ENCODE assay signal across 8 mouse cellular contexts in the genomic region with DNA sequence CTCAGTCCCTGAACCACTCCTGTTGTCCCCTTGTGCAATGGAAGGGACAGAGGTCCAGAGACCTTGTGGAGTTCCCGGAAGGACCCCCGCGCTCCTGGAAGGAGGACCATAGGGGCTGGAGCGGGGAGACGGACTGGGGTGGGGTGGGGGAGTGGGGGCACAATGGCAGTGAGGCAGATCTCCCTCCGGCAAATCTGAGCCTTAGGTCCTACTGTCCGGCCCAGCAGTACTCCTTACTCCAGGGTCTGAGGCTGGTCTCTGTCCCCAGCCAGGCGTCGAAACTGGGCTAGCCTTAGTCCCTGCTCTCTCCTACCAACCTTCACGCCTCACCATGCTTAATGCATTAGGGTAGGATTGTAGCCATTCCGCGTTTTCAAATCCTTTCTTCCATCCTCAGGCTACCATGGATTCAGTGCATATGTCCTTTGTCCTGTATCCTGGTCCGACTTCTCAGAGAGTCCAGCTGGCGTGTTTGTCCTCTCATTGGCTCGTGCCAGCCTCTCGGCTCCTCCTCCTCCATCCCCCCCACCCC. TPM values are rescaled to one million over a fixed set of nuclear protein-coding genes. Genes with fewer than 3 reads are reported as not detected.
DNase-seq lines count a peak whose midpoint lies in the region; ATAC-seq and TF ChIP-seq lines count a peak whose summit lies in the region.

No protein-coding gene starts in this region.

- peak overlapping the region; percentile 95 for H3K27ac ChIP-seq in embryonic facial prominence, embryonic 12.5 days
- peak overlapping the region; percentile 92 for H3K27ac ChIP-seq in heart, embryonic 13.5 days (replicated peaks)

- 0% methylated on average over 15 of the region's 16 CpGs for WGBS in embryonic facial prominence, embryonic 12.5 days
- 1% methylated on average over 16 of the region's 16 CpGs for WGBS in heart, embryonic 13.5 days
- WGBS in lung, adult 2 months: 1% methylated on average over 16 of the region's 16 CpGs

- peak; percentile 56 for DNase-seq in 416B (ENCODE audit: low read depth)
- DNase-seq in adrenal gland, postnatal 14 days: peak; percentile 72
- peak; percentile 75 for DNase-seq in kidney, postnatal 10 days
- peak; percentile 61 for DNase-seq in lung, adult 2 months
- DNase-seq in retina, embryonic 14.5 days (ENCODE audit: low spot score): peak; percentile 79
- no peak for DNase-seq in spleen, postnatal 4 days (ENCODE audit: low spot score in 2 of 2)

- peak; percentile 73 for ATAC-seq in embryonic facial prominence, embryonic 12.5 days (ENCODE audit: insufficient number of reproducible peaks, insufficient read depth, low FRiP score, low TSS enrichment)
- peak; percentile 48; the same call in 1 of the 2 replicates for ATAC-seq in heart, embryonic 13.5 days (ENCODE audit: extremely low read depth, insufficient number of reproducible peaks, low FRiP score, low TSS enrichment)

- no peak for TF ChIP-seq POLR2A in lung, adult 2 months (IDR thresholded peaks at IDR 0.05; ENCODE audit: borderline replicate concordance, extremely low read depth, low read depth, low read length)

- peak overlapping the region; percentile 61 for H3K4me2 ChIP-seq in embryonic facial prominence, embryonic 12.5 days (replicated peaks)
- H3K4me2 ChIP-seq in heart, embryonic 13.5 days: peak overlapping the region; percentile 78

- H3K4me3 ChIP-seq in embryonic facial prominence, embryonic 12.5 days: peak overlapping the region; percentile 79
- peak overlapping the region; percentile 82 for H3K4me3 ChIP-seq in heart, embryonic 13.5 days
- peak overlapping the region; percentile 93 for H3K4me3 ChIP-seq in lung, adult 2 months (replicated peaks; ENCODE audit: extremely low read depth, low read depth, low read length)

- H3K36me3 ChIP-seq in embryonic facial prominence, embryonic 12.5 days: no peaks in the 10 kb centered on the region
- peaks cover 8% of the 10 kb centered on the region for H3K36me3 ChIP-seq in heart, embryonic 13.5 days

- peak overlapping the region; percentile 83 for H3K9ac ChIP-seq in embryonic facial prominence, embryonic 12.5 days
- H3K9ac ChIP-seq in heart, embryonic 13.5 days: peak overlapping the region; percentile 90

- no peaks in the 10 kb centered on the region for H3K4me1 ChIP-seq in embryonic facial prominence, embryonic 12.5 days
- H3K4me1 ChIP-seq in heart, embryonic 13.5 days: peaks cover 31% of the 10 kb centered on the region
- no peaks in the 10 kb centered on the region for H3K4me1 ChIP-seq in lung, adult 2 months (ENCODE audit: control insufficient read depth, insufficient read depth, low read length)

- H3K9me3 ChIP-seq in embryonic facial prominence, embryonic 12.5 days: no peaks in the 10 kb centered on the region
- no peaks in the 10 kb centered on the region for H3K9me3 ChIP-seq in heart, embryonic 13.5 days

- H3K27me3 ChIP-seq in embryonic facial prominence, embryonic 12.5 days: no peaks in the 10 kb centered on the region
- no peaks in the 10 kb centered on the region for H3K27me3 ChIP-seq in heart, embryonic 13.5 days (replicated peaks)

- TF ChIP-seq CTCF in lung, adult 2 months (IDR thresholded peaks at IDR 0.05; ENCODE audit: insufficient read depth, low read length): no peak

RNA-seq across cellular contexts. Expression of a gene that starts 8.5 kb away (rescaled TPM):
- 39.1 and 40.4 TPM in 2 replicates for total RNA-seq in adrenal gland, postnatal 14 days (2021)
- 164 and 169 TPM in 2 replicates for polyA plus RNA-seq in embryonic facial prominence, embryonic 12.5 days (2016; fragmentation: Nextera tagmentation; extraction: Ambion mirVana)
- polyA plus RNA-seq in heart, embryonic 13.5 days (2015; fragmentation: Nextera tagmentation; extraction: Ambion mirVana): 106 and 116 TPM in 2 replicates
- polyA plus RNA-seq in lung, adult 2 months (2012; rRNA removed): 33.6 and 47.2 TPM in 2 replicates

Comparison
In these comparisons a context has a peak if more than half of its experiments do, and no peak if none do; other contexts are left out.
1. DNase-seq: peak in 416B (single experiment), adrenal gland, postnatal 14 days (single experiment), kidney, postnatal 10 days (single experiment), lung, adult 2 months (single experiment) and retina, embryonic 14.5 days (single experiment); none in spleen, postnatal 4 days (0 of 2).
2. Peak in every context shown above with its lines, with median percentiles within 50 percentile points of each other: H3K4me3 ChIP-seq.